8 mouse cellular contexts compared by ENCODE assay signal in the genomic region with DNA sequence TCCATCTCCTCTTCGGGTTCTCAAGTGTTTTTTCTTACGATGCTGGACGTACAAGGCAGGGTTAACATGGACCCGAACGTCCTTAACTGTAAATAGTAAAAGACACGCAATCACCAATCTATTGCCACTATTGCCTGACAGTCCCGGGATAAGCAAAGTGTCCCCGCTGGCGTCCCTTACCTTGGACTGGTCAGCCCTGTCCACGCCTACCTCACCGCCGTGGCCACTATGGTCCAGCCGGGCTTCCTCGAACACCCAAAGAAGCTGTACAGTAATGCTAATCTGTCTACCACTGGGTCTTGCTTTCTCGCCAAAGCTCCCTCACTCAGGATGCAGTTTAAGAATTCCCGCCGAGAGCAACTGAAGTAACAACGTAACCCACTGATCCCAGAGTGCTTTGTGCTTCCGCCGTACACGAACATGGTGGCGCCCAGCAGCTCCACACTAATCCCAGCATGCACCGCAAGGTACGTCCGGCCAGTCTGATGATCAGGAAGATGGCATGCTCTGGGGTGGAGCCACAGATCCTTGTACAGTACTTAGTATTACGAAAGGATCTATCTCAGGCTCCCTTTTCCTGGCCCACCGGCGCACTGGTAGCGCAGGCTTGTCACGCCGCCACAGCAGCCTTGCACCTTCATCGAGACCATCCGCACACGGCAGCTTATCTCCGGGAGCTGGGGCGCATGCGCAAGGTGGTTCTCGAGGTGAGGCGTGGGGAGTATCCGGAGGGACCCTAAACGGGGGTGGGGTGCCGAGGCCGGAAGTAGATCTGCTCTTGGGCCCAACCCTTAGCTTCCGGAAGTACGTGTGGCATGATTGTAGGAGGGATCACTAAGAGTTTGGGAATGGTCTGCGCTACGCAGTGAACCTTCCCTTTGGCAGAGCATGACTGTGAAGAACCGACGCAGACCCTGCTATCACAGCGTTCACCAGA. TPM values are rescaled to one million over a fixed set of nuclear protein-coding genes. Genes with fewer than 3 reads are reported as not detected.
DNase-seq lines count a peak whose midpoint lies in the region; ATAC-seq lines count a peak whose summit lies in the region.

TSS of gene Ptrhd1 (plus strand) at position 456 of the 937 bp plus-strand sequence.
TSS of gene Cenpo (minus strand) at position 723 of the 937 bp plus-strand sequence.

- H3K4me1 ChIP-seq in brown adipose tissue, adult 24 weeks (ENCODE audit: control insufficient read depth, insufficient read depth, insufficient read length, low read length) = peaks cover 5% of the 10 kb centered on the region; the same call in 1 of the 2 replicates
- peaks cover 17% of the 10 kb centered on the region for H3K4me1 ChIP-seq in heart, embryonic 13.5 days
- H3K4me1 ChIP-seq in liver, embryonic 12.5 days = peaks cover 21% of the 10 kb centered on the region
- 0 out of 2 replicates have a peak, but pooled peaks cover 9% of the 10 kb centered on the region for H3K4me1 ChIP-seq in stomach, embryonic 15.5 days

- no peaks in the 10 kb centered on the region for H3K27me3 ChIP-seq in heart, embryonic 13.5 days (replicated peaks)
- H3K27me3 ChIP-seq in liver, embryonic 12.5 days (replicated peaks) = no peaks in the 10 kb centered on the region
- no peaks in the 10 kb centered on the region for H3K27me3 ChIP-seq in stomach, embryonic 15.5 days (replicated peaks)

- WGBS in heart, embryonic 13.5 days = under 1% methylated on average over 50 of the region's 50 CpGs
- WGBS in liver, embryonic 12.5 days (ENCODE audit: insufficient replicate concordance) = under 1% methylated on average over 50 of the region's 50 CpGs
- under 1% methylated on average over 50 of the region's 50 CpGs for WGBS in stomach, embryonic 15.5 days

- no peaks in the 10 kb centered on the region for H3K9me3 ChIP-seq in heart, embryonic 13.5 days
- no peaks in the 10 kb centered on the region for H3K9me3 ChIP-seq in liver, embryonic 12.5 days (replicated peaks)
- H3K9me3 ChIP-seq in stomach, embryonic 15.5 days = no peaks in the 10 kb centered on the region

- peak; percentile 88 for ATAC-seq in heart, embryonic 13.5 days (ENCODE audit: extremely low read depth, insufficient number of reproducible peaks, low FRiP score, low TSS enrichment)
- ATAC-seq in liver, embryonic 12.5 days = peak; percentile 95
- ATAC-seq in stomach, embryonic 15.5 days (ENCODE audit: insufficient read depth, low FRiP score, low read depth) = peak; percentile 96

- peak within 1 kb of the TSS; percentile 98 for H3K27ac ChIP-seq in brown adipose tissue, adult 24 weeks (replicated peaks; ENCODE audit: low read depth, low read length)
- peak within 1 kb of the TSS; percentile 94 for H3K27ac ChIP-seq in heart, embryonic 13.5 days (replicated peaks)
- peak within 1 kb of the TSS; percentile 93 for H3K27ac ChIP-seq in liver, embryonic 12.5 days
- H3K27ac ChIP-seq in stomach, embryonic 15.5 days = peak within 1 kb of the TSS; percentile 98

- peak within 1 kb of the TSS; percentile 78 for H3K4me3 ChIP-seq in brown adipose tissue, adult 24 weeks (ENCODE audit: insufficient read depth, low read depth, low read length)
- H3K4me3 ChIP-seq in heart, embryonic 13.5 days = peak within 1 kb of the TSS; percentile 76
- peak within 1 kb of the TSS; percentile 79 for H3K4me3 ChIP-seq in liver, embryonic 12.5 days
- H3K4me3 ChIP-seq in stomach, embryonic 15.5 days (replicated peaks) = peak within 1 kb of the TSS; percentile 77

- peaks cover 54% of the 10 kb centered on the region for H3K36me3 ChIP-seq in heart, embryonic 13.5 days
- H3K36me3 ChIP-seq in liver, embryonic 12.5 days = peaks cover 49% of the 10 kb centered on the region
- H3K36me3 ChIP-seq in stomach, embryonic 15.5 days = peaks cover 3% of the 10 kb centered on the region; the same call in 1 of the 2 replicates

- DNase-seq in CD4-positive, CD25-positive, alpha-beta regulatory T cell, adult 2 months (ENCODE audit: low read depth, low spot score) = peak; percentile 97
- DNase-seq in fat pad, adult 2 months (ENCODE audit: extremely low read depth, low read depth, low spot score) = peak; percentile 68
- peak; percentile 96 for DNase-seq in kidney, postnatal 10 days
- DNase-seq in natural killer cell, adult 2 months (ENCODE audit: low spot score in 2 of 2) = peak; percentile 96 to 97

- peak within 1 kb of the TSS; percentile 78 for H3K4me2 ChIP-seq in heart, embryonic 13.5 days
- peak within 1 kb of the TSS; percentile 76 for H3K4me2 ChIP-seq in liver, embryonic 12.5 days
- peak within 1 kb of the TSS; percentile 66 for H3K4me2 ChIP-seq in stomach, embryonic 15.5 days

- H3K9ac ChIP-seq in heart, embryonic 13.5 days = peak within 1 kb of the TSS; percentile 85
- H3K9ac ChIP-seq in liver, embryonic 12.5 days = peak within 1 kb of the TSS; percentile 78
- peak within 1 kb of the TSS; percentile 60 for H3K9ac ChIP-seq in stomach, embryonic 15.5 days

RNA-seq across cellular contexts. Expression of gene Ptrhd1, which starts in this region (rescaled TPM):
- polyA plus RNA-seq in brown adipose tissue, adult 24 weeks (2012; ENCODE audit: insufficient read depth, insufficient read length, missing spikeins) = 10.0 and 12.2 TPM in 2 replicates
- polyA plus RNA-seq in heart, embryonic 13.5 days (2015; fragmentation: Nextera tagmentation; extraction: Ambion mirVana) = 6.6 and 6.9 TPM in 2 replicates
- polyA plus RNA-seq in liver, embryonic 12.5 days (2016; fragmentation: Nextera tagmentation; extraction: Ambion mirVana) = 3.5 and 4.0 TPM in 2 replicates
- 5.3 and 6.0 TPM in 2 replicates for polyA plus RNA-seq in stomach, embryonic 15.5 days (2015; fragmentation: Nextera tagmentation; extraction: Ambion mirVana)

RNA-seq across cellular contexts. Expression of gene Cenpo, which starts in this region (rescaled TPM):
- polyA plus RNA-seq in brown adipose tissue, adult 24 weeks (2012; ENCODE audit: insufficient read depth, insufficient read length, missing spikeins) = 5.7 and 6.5 TPM in 2 replicates
- 8.1 and 8.2 TPM in 2 replicates for polyA plus RNA-seq in heart, embryonic 13.5 days (2015; fragmentation: Nextera tagmentation; extraction: Ambion mirVana)
- 13.9 and 17.1 TPM in 2 replicates for polyA plus RNA-seq in liver, embryonic 12.5 days (2016; fragmentation: Nextera tagmentation; extraction: Ambion mirVana)
- polyA plus RNA-seq in stomach, embryonic 15.5 days (2015; fragmentation: Nextera tagmentation; extraction: Ambion mirVana) = 12.2 and 13.0 TPM in 2 replicates

Comparison
In these comparisons a context has a peak if more than half of its experiments do, and no peak if none do; other contexts are left out.
1. Peak in every context shown above with its lines: DNase-seq, ATAC-seq, H3K4me3 ChIP-seq and H3K27ac ChIP-seq.